Comparison of ENCODE assay signal across 19 mouse cellular contexts in the genomic region with DNA sequence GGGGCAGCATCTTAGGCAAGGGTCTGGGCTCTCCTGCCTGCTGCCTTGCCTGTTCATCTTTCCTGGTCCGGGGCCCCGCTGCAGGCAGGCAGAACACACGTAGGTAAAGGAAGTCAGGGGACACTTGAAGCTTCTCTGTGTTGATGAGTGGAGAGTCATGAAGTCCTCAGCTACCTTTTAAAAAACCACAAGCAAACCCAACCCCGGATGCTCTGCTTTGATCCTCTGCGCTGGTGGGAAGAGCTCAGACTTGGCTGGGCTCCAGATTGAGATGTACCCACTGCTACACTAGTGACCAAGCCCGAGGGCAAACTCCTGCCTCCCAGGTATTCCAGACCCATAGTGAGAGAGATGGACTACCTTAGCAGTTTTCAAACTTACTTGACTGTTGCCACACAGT. TPM values are rescaled to one million over a fixed set of nuclear protein-coding genes. Genes with fewer than 3 reads are reported as not detected.
DNase-seq lines count a peak whose midpoint lies in the region; ATAC-seq lines count a peak whose summit lies in the region.
"Had no signal": no experiment of that assay in that cellular context is flagged by ENCODE, and none has a peak within 500 bp of the region (broad histone marks: within the 10 kb centered on the region; RNA-seq: fewer than 3 reads in every experiment).

No protein-coding gene starts in this region.

- WGBS in forebrain, embryonic 11.5 days, result 93% methylated on average over 6 of the region's 6 CpGs

- H3K4me1 ChIP-seq in forebrain, embryonic 11.5 days (replicated peaks; ENCODE audit: control insufficient read depth, insufficient read depth, low read length), result no peaks in the 10 kb centered on the region
- H3K4me1 ChIP-seq: forebrain, embryonic 12.5 days; hindbrain, embryonic 15.5 days had no signal

- no peak overlapping the region for H3K4me2 ChIP-seq in forebrain, embryonic 11.5 days (ENCODE audit: low read depth, low read length, severe bottlenecking)
- H3K4me2 ChIP-seq: embryonic facial prominence, embryonic 12.5 days; forebrain, embryonic 12.5 days; heart, embryonic 12.5 days; hindbrain, embryonic 15.5 days had no signal

- H3K27me3 ChIP-seq in forebrain, embryonic 11.5 days (ENCODE audit: control insufficient read depth, insufficient read depth, low read length), result no peaks in the 10 kb centered on the region
- H3K27me3 ChIP-seq: embryonic facial prominence, embryonic 12.5 days; forebrain, embryonic 12.5 days; heart, embryonic 12.5 days; hindbrain, embryonic 15.5 days had no signal

- H3K27ac ChIP-seq in forebrain, embryonic 11.5 days (ENCODE audit: low read depth, low read length), result no peak overlapping the region
- H3K27ac ChIP-seq: embryonic facial prominence, embryonic 12.5 days; forebrain, embryonic 12.5 days; hindbrain, embryonic 15.5 days had no signal

- no peak overlapping the region for H3K4me3 ChIP-seq in forebrain, embryonic 11.5 days (ENCODE audit: low read depth, low read length)
- H3K4me3 ChIP-seq: embryonic facial prominence, embryonic 12.5 days; forebrain, embryonic 12.5 days; heart, embryonic 12.5 days; hindbrain, embryonic 15.5 days had no signal

- H3K9ac ChIP-seq in forebrain, embryonic 11.5 days (ENCODE audit: low read length), result no peak overlapping the region
- H3K9ac ChIP-seq: embryonic facial prominence, embryonic 12.5 days; forebrain, embryonic 12.5 days; heart, embryonic 12.5 days; hindbrain, embryonic 15.5 days had no signal

- H3K36me3 ChIP-seq in forebrain, embryonic 11.5 days (ENCODE audit: control insufficient read depth, insufficient read depth, low read length), result peaks cover 17% of the 10 kb centered on the region

- peak; percentile 23 to 26 for DNase-seq in spleen, postnatal 36 days (ENCODE audit: low spot score in 2 of 2)
- DNase-seq in spleen, adult 18-20 months, result no peak
- DNase-seq in CD8-positive naive resting alpha-beta T cell, adult 2 months (ENCODE audit: low read depth in 2 of 2, low spot score in 2 of 2), result peak; percentile 48 to 58
- no peak for DNase-seq in forebrain, embryonic 11.5 days (ENCODE audit: low spot score)
- DNase-seq in gastrocnemius, postnatal 36 days, result no peak
- no peak for DNase-seq in adrenal gland, adult (ENCODE audit: inconsistent age in 2 of 2, low spot score in 1 of 2)
- DNase-seq: adrenal gland, adult 8-10 months; adrenal gland, postnatal 36 days; cerebellum, adult 2 months; cerebellum, postnatal 10 days; gastrocnemius, postnatal 10 days; heart, postnatal 36 days had no signal

- intact Hi-C loops in gastrocnemius, postnatal 36 days (cut with DNase I), result no loop called here

- H3K9me3 ChIP-seq in forebrain, embryonic 11.5 days (ENCODE audit: control insufficient read depth, low read length), result no peaks in the 10 kb centered on the region
- H3K9me3 ChIP-seq: embryonic facial prominence, embryonic 12.5 days; forebrain, embryonic 12.5 days; heart, embryonic 12.5 days; hindbrain, embryonic 15.5 days had no signal

- peak; percentile 90 for ATAC-seq in inflammation-experienced regulatory T-cells, adult 6 months
- peak; percentile 30 for ATAC-seq in neutrophil, adult 5-6 weeks (ENCODE audit: extremely low read depth, insufficient number of reproducible peaks, low FRiP score, poor library complexity, severe bottlenecking)
- no peak for ATAC-seq in forebrain, embryonic 11.5 days (replicated peaks; ENCODE audit: low FRiP score)
- ATAC-seq: forebrain, embryonic 16.5 days had no signal

RNA-seq across cellular contexts. Expression of a gene that starts 20.9 kb away (rescaled TPM):
- polyA plus RNA-seq in inflammation-experienced regulatory T-cells, adult 6 months (2017; shearing (Covaris generic)), result under 1 TPM; 0.35 to 0.91 (median 0.64) TPM
- 9.2 and 11.4 TPM in 2 replicates for total RNA-seq in neutrophil, adult 5-6 weeks (2017)
- 0.89 and 1.0 TPM in 2 replicates for polyA plus RNA-seq in forebrain, embryonic 11.5 days (2014; fragmentation: Nextera tagmentation; extraction: Ambion mirVana)
- 1 to 10 TPM in 1 of 2 experiments, under 1 TPM in 1; 0.84 to 1.3 TPM for total RNA-seq in gastrocnemius, postnatal 36 days (2021)

RNA-seq across cellular contexts. Expression of a gene that starts 53.6 kb away (rescaled TPM):
- 10 to 100 TPM; 17.4 to 35.2 (median 18.9) TPM for polyA plus RNA-seq in inflammation-experienced regulatory T-cells, adult 6 months (2017; shearing (Covaris generic))
- total RNA-seq in neutrophil, adult 5-6 weeks (2017), result 35.6 and 42.0 TPM in 2 replicates
- 214 and 221 TPM in 2 replicates for polyA plus RNA-seq in forebrain, embryonic 11.5 days (2014; fragmentation: Nextera tagmentation; extraction: Ambion mirVana)
- total RNA-seq in gastrocnemius, postnatal 36 days (2021), result 10 to 100 TPM; 44.4 to 46.8 TPM

Comparison
In these comparisons a context has a peak if more than half of its experiments do, and no peak if none do; other contexts are left out.
1. DNase-seq: peak in spleen, postnatal 36 days (2 of 2) and CD8-positive naive resting alpha-beta T cell, adult 2 months (2 of 2); none in spleen, adult 18-20 months (0 of 2), forebrain, embryonic 11.5 days (single experiment), gastrocnemius, postnatal 36 days (0 of 2) and adrenal gland, adult (0 of 2).